Mouse (Mus musculus) kidney, postnatal 0 days (tissue): Measurements from ENCODE around the gene Mrpl12. TPM values are rescaled to one million over a fixed set of nuclear protein-coding genes. Genes with fewer than 3 reads are reported as not detected.
A peak's percentile ranks its signal among the peaks of the same experiment; 100 is the strongest.

Experiments used
- ATAC-seq: fragments of 200-750 bp; cut with Nextera tagmentation; replicated peaks from 2 replicates; pipeline ENCODE4 v1.8.0; 2017; ENCODE audit warnings: low read depth, moderate number of reproducible peaks, moderate TSS enrichment, moderate library complexity; ENCODE audit not compliant: low FRiP score
- DNase-seq: peaks from one replicate; pipeline ENCODE4 v3.0.0-alpha.2; 2016; ENCODE audit warnings: low spot score
- H3K27ac ChIP-seq: fragments of 300-500 bp; sonication (generic); 2 replicates; pipeline ENCODE4 v1.5.1; 2014; ENCODE audit warnings: mild to moderate bottlenecking
- H3K27me3 ChIP-seq: fragments of 300-500 bp; sonication (generic); 2 replicates; pipeline ENCODE4 v1.6.1; 2014; ENCODE audit warnings: low read length, mixed read lengths; ENCODE audit not compliant: insufficient read depth
- H3K36me3 ChIP-seq: fragments of 300-500 bp; sonication (generic); 2 replicates; pipeline ENCODE4 v1.6.1; 2014; ENCODE audit warnings: low read length, mixed read lengths; ENCODE audit not compliant: insufficient read depth
- H3K4me1 ChIP-seq: fragments of 300-500 bp; sonication (generic); replicated peaks from 2 replicates; pipeline ENCODE4 v1.6.1; 2014; ENCODE audit warnings: antibody characterized with exemption, low read length, mixed read lengths; ENCODE audit not compliant: insufficient read depth
- H3K4me2 ChIP-seq: fragments of 300-500 bp; sonication (generic); 2 replicates; pipeline ENCODE4 v1.6.1; 2014; ENCODE audit warnings: mild to moderate bottlenecking, low read length, moderate library complexity, mixed read lengths
- H3K4me3 ChIP-seq: fragments of 300-500 bp; sonication (generic); replicated peaks from 2 replicates; pipeline ENCODE4 v1.5.1; 2014; ENCODE audit warnings: low read depth, low read length
- H3K9ac ChIP-seq: fragments of 300-500 bp; sonication (generic); 2 replicates; pipeline ENCODE4 v1.6.1; 2014; ENCODE audit warnings: low read depth, low read length
- H3K9me3 ChIP-seq: fragments of 300-500 bp; sonication (generic); replicated peaks from 2 replicates; pipeline ENCODE4 v1.6.1; 2016; ENCODE audit warnings: low read length, inconsistent platforms, mixed read lengths
- CTCF ChIP-seq: IDR thresholded peaks from 2 replicates; pipeline ENCODE4 v1.5.1; 2016; ENCODE audit warnings: antibody characterized with exemption, low read depth, mild to moderate bottlenecking, moderate library complexity
- WGBS: fragments of 180-500 bp; shearing (Covaris S2); extraction: QIAGEN DNeasy Blood & Tissue Kit; methylation state at CpG from one replicate; pipeline ENCODE4 v1.1.7; 2014; 5-methylcytosine and 5-hydroxymethylcytosine counted together
- polyA plus RNA-seq: library from polyadenylated mRNA; unstranded; fragments of >200 nt; fragmentation: Nextera tagmentation; extraction: Ambion mirVana; gene quantifications from 2 replicates; pipeline ENCODE4 v1.2.1, GENCODE M21; 2015

Mrpl12 gene
- polyA plus RNA-seq, 1 experiment from 2014 or later: 224 TPM

- Histone ChIP-seq H3K4me3 (no peak overlapping the region), H3K27ac (peak overlapping the region; percentile 15; the same call in 1 of the 2 replicates), H3K9ac (no peak overlapping the region), H3K27me3 (no peaks in the 10 kb centered on the region), H3K4me1 (no peaks in the 10 kb centered on the region), H3K36me3 (peaks cover 28% of the 10 kb centered on the region), H3K9me3 (no peaks in the 10 kb centered on the region), H3K4me2 (no peak overlapping the region)
- TF ChIP-seq CTCF: no peak
- ATAC-seq: no peak
- WGBS: 57% methylated on average over 6 of the region's 6 CpGs
- DNase-seq: no peak
Observed at GRCm38 (mm10) chr11:120501018-120501417, 16.6 kb downstream of the Mrpl12 start.

GRCm38 (mm10) chr11:120501701-120502100, 17.3 kb downstream of the Mrpl12 start:
- WGBS: 72% methylated on average over 4 of the region's 4 CpGs
- ATAC-seq (no peak), DNase-seq (no peak)
- H3K27me3 ChIP-seq: no peaks in the 10 kb centered on the region
- no peak overlapping the region for H3K27ac ChIP-seq
- H3K4me2 ChIP-seq: no peak overlapping the region
- no peak for TF ChIP-seq CTCF
- H3K9me3 ChIP-seq: no peaks in the 10 kb centered on the region
- no peak overlapping the region for H3K9ac ChIP-seq
- H3K36me3 ChIP-seq: peaks cover 21% of the 10 kb centered on the region
- no peak overlapping the region for H3K4me3 ChIP-seq
- no peaks in the 10 kb centered on the region for H3K4me1 ChIP-seq

- WGBS: 83% methylated on average over 3 of the region's 3 CpGs
- no peak overlapping the region for H3K4me3 ChIP-seq
- H3K27me3 ChIP-seq: no peaks in the 10 kb centered on the region
- no peak for DNase-seq
- no peak overlapping the region for H3K9ac ChIP-seq
- H3K4me2 ChIP-seq: no peak overlapping the region
- no peaks in the 10 kb centered on the region for H3K9me3 ChIP-seq
- H3K4me1 ChIP-seq: no peaks in the 10 kb centered on the region; the same call in 1 of the 2 replicates
- H3K36me3 ChIP-seq: no peaks in the 10 kb centered on the region
- H3K27ac ChIP-seq: no peak overlapping the region
- ATAC-seq: no peak
- no peak for TF ChIP-seq CTCF
Observed at GRCm38 (mm10) chr11:120505661-120506060, 21.2 kb downstream of the Mrpl12 start.

DNA sequence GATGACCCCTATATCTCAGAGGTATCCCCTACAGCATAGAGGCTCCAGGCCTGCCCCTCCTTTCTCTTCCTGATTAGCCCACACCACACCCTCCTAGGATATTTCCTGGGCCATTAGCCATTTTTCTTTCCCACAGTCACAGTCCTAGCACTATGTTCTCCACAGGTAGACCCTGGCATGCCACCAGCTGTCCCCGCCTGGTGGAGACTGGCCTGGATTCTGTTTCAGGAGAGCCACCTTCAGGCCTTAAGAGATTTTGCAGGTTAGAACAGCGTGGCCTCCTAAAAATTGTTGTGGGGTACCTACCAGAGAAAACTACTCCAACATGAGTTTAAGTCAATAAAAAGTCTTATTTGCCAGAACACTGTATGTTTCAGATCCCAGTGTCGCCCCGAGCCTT, 22.5 kb downstream of the Mrpl12 start:
- no peaks in the 10 kb centered on the region for H3K27me3 ChIP-seq
- TF ChIP-seq CTCF: peak; percentile 69
- 57% methylated on average over 4 of the region's 4 CpGs for WGBS
- DNase-seq (peak; percentile 60), ATAC-seq (peak; percentile 48; the same call in 1 of the 2 replicates)
- no peaks in the 10 kb centered on the region; the same call in 1 of the 2 replicates for H3K4me1 ChIP-seq
- H3K9me3 ChIP-seq: no peaks in the 10 kb centered on the region
- H3K4me3 ChIP-seq: no peak overlapping the region
- H3K36me3 ChIP-seq: no peaks in the 10 kb centered on the region
- no peak overlapping the region for H3K4me2 ChIP-seq
- H3K27ac ChIP-seq: no peak overlapping the region
- H3K9ac ChIP-seq: no peak overlapping the region

DNA sequence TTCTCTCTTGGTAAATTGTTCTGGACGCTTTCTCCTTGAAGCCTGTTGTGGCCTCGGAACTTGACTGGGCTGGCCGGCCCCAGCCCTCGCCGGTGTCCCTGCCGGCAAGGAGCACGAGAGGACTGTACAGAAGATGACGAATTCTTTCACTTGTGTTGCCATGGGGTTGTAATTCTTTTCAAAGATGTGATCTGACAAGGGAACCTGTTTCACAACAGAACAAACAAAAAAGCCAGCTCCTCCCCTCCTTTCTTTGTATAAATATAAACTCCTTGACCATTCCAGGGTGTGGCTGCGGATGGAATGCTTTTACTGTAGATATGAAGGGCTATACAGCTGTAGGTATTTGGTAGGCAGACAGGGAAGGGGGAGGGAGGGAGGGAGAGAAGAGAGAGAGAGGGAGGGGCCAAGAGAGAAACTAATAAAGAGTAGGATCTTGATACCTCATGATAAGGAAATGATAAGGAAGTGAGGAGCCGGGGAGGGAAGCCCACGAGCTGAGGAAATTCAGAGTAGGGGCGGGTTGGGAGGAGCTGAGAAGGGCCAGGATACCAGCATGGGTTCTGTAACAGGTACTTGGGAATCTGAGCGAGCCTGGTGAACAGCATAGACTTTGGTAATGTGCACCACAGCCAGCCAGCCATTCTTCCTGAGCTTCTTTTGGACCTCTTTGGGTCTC, 23.3 kb downstream of the Mrpl12 start:
- H3K27me3 ChIP-seq: no peaks in the 10 kb centered on the region
- H3K4me1 ChIP-seq: no peaks in the 10 kb centered on the region; the same call in 1 of the 2 replicates
- TF ChIP-seq CTCF: no peak
- H3K27ac ChIP-seq: no peak overlapping the region
- no peak overlapping the region for H3K4me3 ChIP-seq
- ATAC-seq (no peak; the same call in 1 of the 2 replicates), DNase-seq (no peak)
- no peak overlapping the region for H3K4me2 ChIP-seq
- 62% methylated on average over 13 of the region's 13 CpGs for WGBS
- H3K9me3 ChIP-seq: no peaks in the 10 kb centered on the region
- H3K9ac ChIP-seq: no peak overlapping the region
- H3K36me3 ChIP-seq: no peaks in the 10 kb centered on the region

GRCm38 (mm10) chr11:120508290-120508870, 24.0 kb downstream of the Mrpl12 start:
- H3K4me2 ChIP-seq: no peak overlapping the region
- no peak overlapping the region for H3K27ac ChIP-seq
- no peak for TF ChIP-seq CTCF
- DNase-seq (no peak), ATAC-seq (no peak)
- no peaks in the 10 kb centered on the region for H3K36me3 ChIP-seq
- H3K9me3 ChIP-seq: no peaks in the 10 kb centered on the region
- no peak overlapping the region for H3K9ac ChIP-seq
- H3K27me3 ChIP-seq: no peaks in the 10 kb centered on the region
- 84% methylated on average over 9 of the region's 9 CpGs for WGBS
- no peaks in the 10 kb centered on the region; the same call in 1 of the 2 replicates for H3K4me1 ChIP-seq
- H3K4me3 ChIP-seq: no peak overlapping the region
